Mouse (Mus musculus): Measurements from ENCODE around the gene Gm7579. TPM values are rescaled to one million over a fixed set of nuclear protein-coding genes. Genes with fewer than 3 reads are reported as not detected.
"Not testable (repeated sequence)": the region's sequence is repeated elsewhere in the genome, so short reads cannot be mapped to it uniquely, and the experiment has no call there.

Gene Gm7579
- polyA plus RNA-seq, 1 experiment from 2014 or later: not detected

DNA sequence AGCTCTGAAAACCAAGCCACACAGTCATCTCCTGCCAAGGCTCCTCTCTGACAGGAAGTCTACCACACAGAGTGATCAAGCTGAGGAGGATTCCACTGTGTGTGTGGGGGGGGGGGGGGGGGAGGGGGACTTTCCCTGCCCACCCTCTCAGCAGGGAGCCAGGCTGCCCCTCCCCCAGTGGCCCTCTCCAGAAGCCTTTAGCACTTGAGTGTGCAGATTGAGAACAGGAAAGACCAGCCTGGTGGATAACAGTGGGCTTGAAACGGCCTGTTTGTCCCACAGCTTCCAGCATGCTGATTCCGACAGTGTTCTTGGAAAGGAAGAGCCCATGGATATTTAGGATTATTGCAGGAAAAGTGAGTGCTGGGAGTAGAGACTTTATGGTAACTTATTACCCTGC lies 12.9 kb downstream of the Gm7579 start:
- no peak overlapping the region for H3K9ac ChIP-seq
- no peak overlapping the region for H3K4me3 ChIP-seq (replicated peaks)
- no peaks in the 10 kb centered on the region for H3K4me1 ChIP-seq
- ATAC-seq (ENCODE audit: insufficient read depth, low FRiP score, low read depth): no peak
- WGBS: 35% methylated on average over 2 of the region's 2 CpGs
- H3K36me3 ChIP-seq: no peaks in the 10 kb centered on the region
- H3K4me2 ChIP-seq: no peak overlapping the region
- H3K27me3 ChIP-seq (replicated peaks): no peaks in the 10 kb centered on the region
- H3K9me3 ChIP-seq: no peaks in the 10 kb centered on the region
- H3K27ac ChIP-seq: no peak overlapping the region

- not testable (repeated sequence) for H3K27ac ChIP-seq; H3K4me3 ChIP-seq (replicated peaks); H3K27me3 ChIP-seq (replicated peaks); ATAC-seq (ENCODE audit: insufficient read depth, low FRiP score, low read depth); H3K4me1 ChIP-seq; H3K9me3 ChIP-seq; H3K9ac ChIP-seq; H3K4me2 ChIP-seq; H3K36me3 ChIP-seq
- WGBS: 57% methylated on average over 3 of the region's 3 CpGs
These were observed 18.2 kb downstream of the Gm7579 start, which contains the start of gene Krtap5-5 for GRCm38 (mm10) chr7:142229871-142230270. TSS of gene Krtap5-5 (minus strand) at chr7:142229971.

- Histone ChIP-seq H3K9ac (no peak overlapping the region), H3K4me1 (no peaks in the 10 kb centered on the region), H3K27ac (no peak overlapping the region), H3K4me2 (no peak overlapping the region), H3K9me3 (no peaks in the 10 kb centered on the region), H3K4me3 (replicated peaks) (no peak overlapping the region), H3K27me3 (replicated peaks) (no peaks in the 10 kb centered on the region), H3K36me3 (no peaks in the 10 kb centered on the region)
- WGBS: 8% methylated on average over 1 of the region's 1 CpGs
- no peak for ATAC-seq (ENCODE audit: insufficient read depth, low FRiP score, low read depth)
These were observed 19.9 kb downstream of the Gm7579 start for GRCm38 (mm10) chr7:142231540-142231939.

- H3K27me3 ChIP-seq (replicated peaks): no peaks in the 10 kb centered on the region
- no peak for ATAC-seq (ENCODE audit: insufficient read depth, low FRiP score, low read depth)
- H3K4me3 ChIP-seq (replicated peaks): no peak within 1 kb of the TSS
- H3K9me3 ChIP-seq: no peaks in the 10 kb centered on the region
- 23% methylated on average over 2 of the region's 2 CpGs for WGBS
- H3K4me1 ChIP-seq: no peaks in the 10 kb centered on the region
- no peaks in the 10 kb centered on the region for H3K36me3 ChIP-seq
- H3K27ac ChIP-seq: no peak within 1 kb of the TSS
- H3K4me2 ChIP-seq: no peak within 1 kb of the TSS
- H3K9ac ChIP-seq: no peak within 1 kb of the TSS
These were observed 29.3 kb downstream of the Gm7579 start, which contains the start of gene Gm40460 for GRCm38 (mm10) chr7:142240978-142241377. TSS of gene Gm40460 (minus strand) at chr7:142241078.

GRCm38 (mm10) chr7:142249824-142250223 lies 38.2 kb downstream of the Gm7579 start:
- Histone ChIP-seq H3K36me3 (no peaks in the 10 kb centered on the region), H3K4me3 (replicated peaks) (no peak overlapping the region), H3K27ac (no peak overlapping the region), H3K4me2 (no peak overlapping the region), H3K27me3 (replicated peaks) (0 out of 2 replicates have a peak, but pooled peaks cover 6% of the 10 kb centered on the region), H3K9me3 (no peaks in the 10 kb centered on the region), H3K4me1 (no peaks in the 10 kb centered on the region), H3K9ac (no peak overlapping the region)
- ATAC-seq (ENCODE audit: insufficient read depth, low FRiP score, low read depth): no peak
- 0% methylated on average over 1 of the region's 1 CpGs for WGBS

- H3K4me2 ChIP-seq: no peak overlapping the region
- H3K9ac ChIP-seq: no peak overlapping the region
- H3K4me3 ChIP-seq (replicated peaks): no peak overlapping the region
- H3K9me3 ChIP-seq: no peaks in the 10 kb centered on the region
- no peaks in the 10 kb centered on the region for H3K4me1 ChIP-seq
- WGBS: 0% methylated on average over 2 of the region's 2 CpGs
- H3K27ac ChIP-seq: no peak overlapping the region
- 0 out of 2 replicates have a peak, but pooled peaks cover 3% of the 10 kb centered on the region for H3K27me3 ChIP-seq (replicated peaks)
- no peak for ATAC-seq (ENCODE audit: insufficient read depth, low FRiP score, low read depth)
- H3K36me3 ChIP-seq: no peaks in the 10 kb centered on the region
These were observed 43.9 kb downstream of the Gm7579 start for GRCm38 (mm10) chr7:142255517-142255916.

- not testable (repeated sequence) for H3K9me3 ChIP-seq; H3K4me3 ChIP-seq (replicated peaks); H3K36me3 ChIP-seq; H3K4me1 ChIP-seq; H3K9ac ChIP-seq; ATAC-seq (ENCODE audit: insufficient read depth, low FRiP score, low read depth); H3K4me2 ChIP-seq; H3K27ac ChIP-seq; H3K27me3 ChIP-seq (replicated peaks)
- 16% methylated on average over 1 of the region's 1 CpGs for WGBS
These were observed 46.6 kb downstream of the Gm7579 start, which contains the start of gene Gm2431 for GRCm38 (mm10) chr7:142258254-142258653. TSS of gene Gm2431 (minus strand) at chr7:142258354.

Other genes with a start within 250 kb of the Gm7579 start
- 65.2 and 67.8 TPM in 2 replicates for gene Mob2, start 150.8 kb upstream of the Gm7579 start, polyA plus RNA-seq (2015; fragmentation: Nextera tagmentation; extraction: Ambion mirVana)
- 5.9 and 7.4 TPM in 2 replicates for gene Dusp8, start 116.0 kb upstream of the Gm7579 start, polyA plus RNA-seq (2015; fragmentation: Nextera tagmentation; extraction: Ambion mirVana)
- not detected in 2 replicates for gene Gm45618, start 91.1 kb upstream of the Gm7579 start, polyA plus RNA-seq (2015; fragmentation: Nextera tagmentation; extraction: Ambion mirVana)
- gene Gm39115, start 75.8 kb upstream of the Gm7579 start, polyA plus RNA-seq (2015; fragmentation: Nextera tagmentation; extraction: Ambion mirVana): not detected in 2 replicates
- not detected in 2 replicates for gene Gm45337, start 67.3 kb upstream of the Gm7579 start, polyA plus RNA-seq (2015; fragmentation: Nextera tagmentation; extraction: Ambion mirVana)
- not detected in 2 replicates for gene Gm29735, start 54.7 kb upstream of the Gm7579 start, polyA plus RNA-seq (2015; fragmentation: Nextera tagmentation; extraction: Ambion mirVana)
- not detected in 2 replicates for gene Gm4553, start 46.1 kb upstream of the Gm7579 start, polyA plus RNA-seq (2015; fragmentation: Nextera tagmentation; extraction: Ambion mirVana)
- not detected in 2 replicates for gene Krtap5-2, start 35.9 kb upstream of the Gm7579 start, polyA plus RNA-seq (2015; fragmentation: Nextera tagmentation; extraction: Ambion mirVana)
- not detected in 2 replicates for gene Gm10153, start 21.5 kb upstream of the Gm7579 start, polyA plus RNA-seq (2015; fragmentation: Nextera tagmentation; extraction: Ambion mirVana)
- not detected in 2 replicates for gene Krtap5-3, start 10.5 kb upstream of the Gm7579 start, polyA plus RNA-seq (2015; fragmentation: Nextera tagmentation; extraction: Ambion mirVana)
- not detected in 2 replicates for gene Krtap5-5, start 18.1 kb downstream of the Gm7579 start, polyA plus RNA-seq (2015; fragmentation: Nextera tagmentation; extraction: Ambion mirVana)
- not detected in 2 replicates for gene Gm40460, start 29.2 kb downstream of the Gm7579 start, polyA plus RNA-seq (2015; fragmentation: Nextera tagmentation; extraction: Ambion mirVana)
- not detected in 2 replicates for gene Gm2431, start 46.5 kb downstream of the Gm7579 start, polyA plus RNA-seq (2015; fragmentation: Nextera tagmentation; extraction: Ambion mirVana)
- not detected in 2 replicates for gene Gm4559, start 62.5 kb downstream of the Gm7579 start, polyA plus RNA-seq (2015; fragmentation: Nextera tagmentation; extraction: Ambion mirVana)
- not detected in 2 replicates for gene Krtap5-1, start 85.3 kb downstream of the Gm7579 start, polyA plus RNA-seq (2015; fragmentation: Nextera tagmentation; extraction: Ambion mirVana)
- gene Krtap5-4, start 91.7 kb downstream of the Gm7579 start, polyA plus RNA-seq (2015; fragmentation: Nextera tagmentation; extraction: Ambion mirVana): not detected in 2 replicates
- 1.7 and 2.8 TPM in 2 replicates for gene Ifitm10, start 161.9 kb downstream of the Gm7579 start, polyA plus RNA-seq (2015; fragmentation: Nextera tagmentation; extraction: Ambion mirVana)
- gene Gm49369, start 170.8 kb downstream of the Gm7579 start, polyA plus RNA-seq (2015; fragmentation: Nextera tagmentation; extraction: Ambion mirVana): 0.58 TPM in 1 of 2 replicates, not detected in the other
- 308 and 323 TPM in 2 replicates for gene Ctsd, start 176.2 kb downstream of the Gm7579 start, polyA plus RNA-seq (2015; fragmentation: Nextera tagmentation; extraction: Ambion mirVana)
- gene Syt8, start 223.0 kb downstream of the Gm7579 start, polyA plus RNA-seq (2015; fragmentation: Nextera tagmentation; extraction: Ambion mirVana): 13.2 and 19.6 TPM in 2 replicates
- gene Tnni2, start 229.9 kb downstream of the Gm7579 start, polyA plus RNA-seq (2015; fragmentation: Nextera tagmentation; extraction: Ambion mirVana): 10.4 and 13.3 TPM in 2 replicates
- 196 and 211 TPM in 2 replicates for gene Lsp1, start 248.9 kb downstream of the Gm7579 start, polyA plus RNA-seq (2015; fragmentation: Nextera tagmentation; extraction: Ambion mirVana)